Mouse (Mus musculus): Measurements from ENCODE around the gene Gna13.

DNA sequence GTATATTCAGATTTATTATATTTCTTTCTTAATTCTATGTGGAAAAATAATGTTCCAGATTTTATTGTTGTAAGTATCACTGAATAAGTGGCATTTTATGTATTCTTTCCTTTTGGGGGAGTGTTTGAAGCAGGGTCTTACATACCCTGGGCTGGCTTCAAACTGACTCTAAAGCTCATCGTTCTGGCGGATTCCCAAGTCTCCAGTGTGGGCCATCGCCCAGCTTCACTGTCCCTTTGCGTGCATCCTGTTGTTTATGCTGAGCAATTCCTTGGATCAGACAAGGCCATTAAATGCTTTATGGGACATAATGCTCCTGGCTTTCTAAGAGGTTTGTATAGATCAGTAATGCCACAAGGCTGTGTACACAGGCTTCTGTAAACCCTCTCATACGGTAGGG lies 26.4 kb downstream of the Gna13 start:
- TF ChIP-seq POLR2A (IDR thresholded peaks at IDR 0.05; ENCODE audit: extremely low read depth, insufficient read depth, low read length) (no peak), CTCF (IDR thresholded peaks at IDR 0.05; ENCODE audit: extremely low read depth, insufficient read depth, low read length) (no peak)

Measured in cortical plate, adult 2 months (tissue).